Mouse (Mus musculus): ENCODE measurements around the gene Lig1. TPM values are rescaled to one million over a fixed set of nuclear protein-coding genes. Genes with fewer than 3 reads are reported as not detected.

Gene Lig1
- 10 to 100 TPM; 28.8 to 36.9 TPM for polyA plus RNA-seq (2017; shearing (Covaris generic))

GRCm38 (mm10) chr7:13277081-13277480 is at the start of gene Lig1:
Lig1 (plus strand) TSS chr7:13277283.

GRCm38 (mm10) chr7:13278308-13278891 is 1.3 kb downstream of the Lig1 start, which contains the start of gene Zswim9:
Zswim9 (minus strand) TSS chr7:13278721.

GRCm38 (mm10) chr7:13324316-13324715 is 47.2 kb downstream of the Lig1 start, which contains the start of gene Pla2g4c:
Pla2g4c (plus strand) TSS chr7:13324655.

Other genes with a start within 250 kb of the Lig1 start
- 100 to 1,000 TPM; 252 to 275 TPM for gene Chmp2a, start 242.5 kb upstream of the Lig1 start, polyA plus RNA-seq (2017; shearing (Covaris generic))
- gene Ube2m, start 239.0 kb upstream of the Lig1 start, polyA plus RNA-seq (2017; shearing (Covaris generic)), result 100 to 1,000 TPM; 185 to 192 TPM
- gene Mzf1, start 222.5 kb upstream of the Lig1 start, polyA plus RNA-seq (2017; shearing (Covaris generic)), result under 1 TPM; 0.30 to 0.39 TPM
- gene Vmn1r85, start 182.1 kb upstream of the Lig1 start, polyA plus RNA-seq (2017; shearing (Covaris generic)), result not detected
- gene Vmn1r86, start 157.4 kb upstream of the Lig1 start, polyA plus RNA-seq (2017; shearing (Covaris generic)), result under 1 TPM; 0.04 to 0.17 TPM
- gene Vmn1r87, start 137.1 kb upstream of the Lig1 start, polyA plus RNA-seq (2017; shearing (Covaris generic)), result under 1 TPM in 1 of 2 experiments, not detected in 1; 0.15 TPM
- gene Vmn1r88, start 117.7 kb upstream of the Lig1 start, polyA plus RNA-seq (2017; shearing (Covaris generic)), result under 1 TPM; 0.02 to 0.05 TPM
- gene Vmn1r89, start 64.3 kb upstream of the Lig1 start, polyA plus RNA-seq (2017; shearing (Covaris generic)), result not detected
- gene Zswim9, start 1.4 kb downstream of the Lig1 start, polyA plus RNA-seq (2017; shearing (Covaris generic)), result 1 to 10 TPM in 1 of 2 experiments, under 1 TPM in 1; 0.86 to 2.1 TPM
- gene Pla2g4c, start 47.4 kb downstream of the Lig1 start, polyA plus RNA-seq (2017; shearing (Covaris generic)), result under 1 TPM; 0.14 to 0.16 TPM
- not detected for gene Cabp5, start 120.8 kb downstream of the Lig1 start, polyA plus RNA-seq (2017; shearing (Covaris generic))
- not detected for gene Bsph1, start 173.6 kb downstream of the Lig1 start, polyA plus RNA-seq (2017; shearing (Covaris generic))